Mouse (Mus musculus) kidney, adult 2 months (tissue): ENCODE results near the gene Slc51a.

Experiments
- CTCF ChIP-seq: fragments of 200-500 bp; conservative IDR thresholded peaks from 2 replicates; pipeline ENCODE4 v1.5.1; 2011; ENCODE audit warnings: low read depth, mild to moderate bottlenecking, control low read depth, low read length, moderate library complexity, mixed read lengths; ENCODE audit not compliant: insufficient read depth, insufficient read length
- POLR2A ChIP-seq: fragments of 200-500 bp; IDR thresholded peaks from one replicate; pipeline ENCODE4 v1.6.1; 2011; ENCODE audit warnings: low read depth, low read length, control low read depth

DNA sequence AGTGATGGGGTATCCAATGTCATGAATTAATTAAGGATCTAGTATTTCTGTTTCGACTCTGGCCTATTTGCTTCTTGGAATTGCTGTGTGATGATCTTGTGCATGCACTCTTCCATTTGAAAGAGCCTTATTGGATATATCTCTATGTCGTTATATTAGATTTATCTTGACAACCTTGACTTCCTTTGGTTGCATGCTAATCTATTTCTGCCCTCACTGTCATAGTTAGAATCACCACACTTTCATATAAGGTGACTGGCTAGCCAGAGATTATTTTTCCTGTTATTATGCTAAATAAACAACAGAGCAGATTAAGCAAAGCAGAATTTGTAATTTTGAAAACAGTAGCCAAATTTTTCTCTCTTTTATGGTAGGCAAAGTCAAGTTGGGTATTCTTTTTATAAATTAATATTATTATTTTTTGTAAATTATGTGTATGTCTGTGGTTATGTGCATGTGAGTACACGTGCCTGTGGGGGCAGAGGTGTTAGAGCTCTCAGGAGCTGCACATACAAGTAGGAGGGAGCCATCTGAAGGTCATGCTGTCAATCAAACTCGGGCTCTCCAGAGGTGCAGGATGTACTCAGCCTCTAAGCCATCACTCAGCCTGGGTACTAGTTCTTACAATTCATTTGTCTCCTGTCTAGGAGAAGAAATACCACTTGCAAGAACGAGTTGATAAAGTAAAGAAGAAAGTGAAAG is 18.1 kb downstream of the Slc51a start:
- TF ChIP-seq CTCF (no peak), POLR2A (no peak)
